Mouse (Mus musculus) lung, adult 18-20 months (tissue): ENCODE measurements around the gene Tdpoz1.
"Not testable (repeated sequence)": the region's sequence is repeated elsewhere in the genome, so short reads cannot be mapped to it uniquely, and the experiment has no call there.

Experiments used
- DNase-seq, 2 experiments: peaks; one replicate each; pipeline ENCODE4 v3.0.0; 2022; ENCODE audit warnings: mixed read lengths in 2 of 2

Gene Tdpoz1

DNA sequence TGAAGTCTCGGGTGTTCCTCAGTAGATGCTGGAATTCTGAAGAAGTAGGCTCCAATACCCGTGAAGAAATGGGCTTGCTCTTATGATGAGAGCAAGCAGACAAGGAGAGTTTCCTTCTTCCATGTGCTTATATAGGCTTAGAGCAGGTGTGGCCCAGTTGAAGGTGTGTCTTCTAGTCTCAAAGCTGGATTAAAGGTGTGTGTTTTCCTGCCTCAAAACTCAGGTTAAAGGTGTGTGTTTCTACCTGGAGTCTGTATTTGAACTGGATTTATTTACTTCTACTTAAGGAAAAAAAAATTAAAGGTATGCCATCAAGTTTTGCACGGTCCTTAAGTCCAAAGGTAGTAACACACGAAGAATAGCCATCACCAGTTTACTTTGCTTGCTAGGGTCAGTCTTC lies at the start of gene Tdpoz1:
Tdpoz1 (minus strand) TSS at position 101 of the 400 bp plus-strand sequence.
- not testable (repeated sequence) for DNase-seq

- not testable (repeated sequence) for DNase-seq
Observed at GRCm38 (mm10) chr3:93708969-93709637, 33.0 kb upstream of the Tdpoz1 start.

DNA sequence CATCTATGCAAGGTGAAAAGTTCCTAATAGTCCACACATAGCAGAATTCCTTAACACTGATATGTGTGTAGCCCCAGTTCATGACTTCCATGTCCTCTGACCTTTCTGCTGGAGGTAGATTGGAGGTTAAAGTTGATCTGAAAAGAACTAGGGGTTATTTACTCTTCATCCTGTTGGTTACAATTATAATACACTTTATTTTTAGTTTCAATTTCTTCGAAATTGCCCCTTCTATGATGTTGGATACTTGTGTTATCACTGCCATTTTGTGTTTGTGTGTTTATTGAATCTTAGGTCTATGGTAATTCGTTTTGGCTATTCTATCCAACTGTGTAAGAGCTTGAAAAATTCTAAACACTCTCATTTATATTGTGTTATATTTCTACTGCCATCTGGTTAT lies 16.9 kb upstream of the Tdpoz1 start, which contains the start of gene Gm37596:
Gm37596 (minus strand) TSS at position 101 of the 400 bp plus-strand sequence.
- not testable (repeated sequence) for DNase-seq

GRCm38 (mm10) chr3:93670805-93671503 lies 5.2 kb downstream of the Tdpoz1 start:
- not testable (repeated sequence) for DNase-seq

- no peak for DNase-seq
Observed at GRCm38 (mm10) chr3:93654260-93654659, 21.9 kb downstream of the Tdpoz1 start.

DNA sequence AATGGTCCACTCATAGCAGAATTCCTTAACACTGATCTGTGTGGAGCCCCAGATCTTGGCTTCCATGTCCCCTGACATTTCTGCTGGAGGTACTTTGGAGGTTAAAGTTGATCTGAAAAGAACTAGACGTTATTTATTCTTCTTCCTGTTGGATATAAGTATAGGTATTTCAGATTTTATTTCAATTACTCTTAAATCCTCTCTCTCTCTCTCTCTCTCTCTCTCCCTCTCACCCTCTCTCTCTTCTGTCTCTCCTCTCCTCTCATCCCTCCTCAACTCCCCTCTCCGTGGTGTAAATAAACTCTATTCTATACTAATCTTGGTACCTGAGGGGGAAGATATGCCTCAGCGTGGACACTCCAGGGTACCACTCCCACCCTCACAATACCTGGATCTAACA lies 23.5 kb downstream of the Tdpoz1 start, which contains the start of gene Tdpoz2:
Tdpoz2 (minus strand) TSS at position 101 of the 400 bp plus-strand sequence.
- DNase-seq, result no peak

DNA sequence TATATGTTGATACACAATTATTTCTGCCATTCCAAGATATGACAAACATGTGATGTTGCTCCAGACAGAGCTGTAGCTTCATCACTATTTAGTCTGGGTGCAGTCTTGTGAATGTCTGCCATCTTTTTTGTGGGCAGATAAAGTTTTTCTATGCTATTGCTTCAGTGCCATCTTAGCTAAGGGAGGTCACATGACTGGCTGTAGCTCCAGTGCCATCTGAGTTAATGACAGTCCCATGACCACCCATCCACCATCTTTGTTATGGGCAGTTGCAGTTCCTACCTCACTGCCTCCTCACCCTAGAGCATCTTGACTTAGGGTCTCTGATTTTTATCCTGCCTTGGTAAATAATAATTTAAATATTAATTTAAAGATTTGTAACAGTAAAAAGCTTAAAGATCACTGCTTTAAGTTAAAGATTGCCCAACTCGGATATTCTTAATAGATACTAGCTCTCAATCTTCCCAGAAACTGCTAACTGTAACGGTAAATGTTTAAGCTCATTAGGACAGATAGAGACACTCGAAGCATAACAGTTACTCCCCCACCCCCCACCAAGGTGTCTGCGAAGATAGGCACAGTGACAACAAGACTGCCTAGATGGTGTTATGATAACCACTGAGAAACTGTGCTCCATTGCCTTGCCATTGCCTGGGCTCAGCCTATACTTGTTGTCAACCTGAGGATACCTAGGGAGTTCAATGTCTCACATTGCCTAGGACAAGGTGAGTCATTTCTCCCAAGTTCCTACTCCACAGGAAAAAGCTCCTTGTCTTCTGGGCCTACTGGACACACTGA lies 45.0 kb downstream of the Tdpoz1 start:
- not testable (repeated sequence) for DNase-seq
